In genomic region chr6:89013690-89014061, GRCm38 (mm10) we compare ENCODE assay signal across 20 mouse cellular contexts.
A peak's percentile ranks its signal among the peaks of the same experiment; 100 is the strongest.
DNase-seq lines count a peak whose midpoint lies in the region; ATAC-seq and TF ChIP-seq lines count a peak whose summit lies in the region.
"Had no signal": no experiment of that assay in that cellular context is flagged by ENCODE, and none has a peak within 500 bp of the region (broad histone marks: within the 10 kb centered on the region; RNA-seq: fewer than 3 reads in every experiment).

No protein-coding gene starts in this region.

- H3K36me3 ChIP-seq in embryonic facial prominence, embryonic 10.5 days (replicated peaks) = no peaks in the 10 kb centered on the region
- no peaks in the 10 kb centered on the region for H3K36me3 ChIP-seq in forebrain, embryonic 14.5 days (ENCODE audit: control insufficient read depth, insufficient read depth, low read length)
- no peaks in the 10 kb centered on the region for H3K36me3 ChIP-seq in hindbrain, embryonic 16.5 days (ENCODE audit: control insufficient read depth, insufficient read depth, low read length)
- no peaks in the 10 kb centered on the region for H3K36me3 ChIP-seq in midbrain, embryonic 16.5 days (ENCODE audit: control insufficient read depth, insufficient read depth, low read length)
- H3K36me3 ChIP-seq in thymus, adult 2 months (ENCODE audit: control insufficient read depth, insufficient read depth, low read length) = no peaks in the 10 kb centered on the region
- H3K36me3 ChIP-seq: heart, embryonic 15.5 days; limb, embryonic 15.5 days; liver, embryonic 15.5 days had no signal

- peaks cover 46% of the 10 kb centered on the region for H3K4me1 ChIP-seq in embryonic facial prominence, embryonic 10.5 days
- H3K4me1 ChIP-seq in forebrain, embryonic 14.5 days (ENCODE audit: control insufficient read depth, insufficient read depth, low read length) = peaks cover 12% of the 10 kb centered on the region
- peaks cover 18% of the 10 kb centered on the region for H3K4me1 ChIP-seq in hindbrain, embryonic 16.5 days (ENCODE audit: control insufficient read depth, insufficient read depth, low read depth, low read length)
- peaks cover 21% of the 10 kb centered on the region for H3K4me1 ChIP-seq in midbrain, embryonic 16.5 days (ENCODE audit: control insufficient read depth, insufficient read depth, low read length)
- H3K4me1 ChIP-seq in thymus, adult 2 months (replicated peaks; ENCODE audit: control insufficient read depth, insufficient read depth, low read length) = peaks cover 5% of the 10 kb centered on the region

- ATAC-seq in forebrain, embryonic 14.5 days = 0 out of 2 replicates have a peak, but pooled peaks have one; percentile 1
- ATAC-seq in hindbrain, embryonic 16.5 days = no peak
- ATAC-seq in midbrain, embryonic 16.5 days = peak; percentile 15
- ATAC-seq: intestine, postnatal 0 days had no signal

- peaks cover 36% of the 10 kb centered on the region for H3K27me3 ChIP-seq in embryonic facial prominence, embryonic 10.5 days (replicated peaks; ENCODE audit: low read depth, poor library complexity, severe bottlenecking)
- H3K27me3 ChIP-seq in forebrain, embryonic 14.5 days (replicated peaks; ENCODE audit: control insufficient read depth, insufficient read depth, low read length) = peaks cover 34% of the 10 kb centered on the region
- peaks cover 2% of the 10 kb centered on the region; the same call in 1 of the 2 replicates for H3K27me3 ChIP-seq in hindbrain, embryonic 16.5 days (replicated peaks; ENCODE audit: control insufficient read depth, insufficient read depth, low read length)
- no peaks in the 10 kb centered on the region for H3K27me3 ChIP-seq in midbrain, embryonic 16.5 days (ENCODE audit: control insufficient read depth, insufficient read depth, low read depth, low read length)
- no peaks in the 10 kb centered on the region for H3K27me3 ChIP-seq in thymus, adult 2 months (ENCODE audit: control insufficient read depth, insufficient read depth, low read length)
- H3K27me3 ChIP-seq: limb, embryonic 15.5 days had no signal

- H3K9ac ChIP-seq in forebrain, embryonic 14.5 days (ENCODE audit: low read length) = no peak overlapping the region
- no peak overlapping the region for H3K9ac ChIP-seq in hindbrain, embryonic 16.5 days (ENCODE audit: low read depth, low read length)
- peak overlapping the region; percentile 18; the same call in 1 of the 2 replicates for H3K9ac ChIP-seq in midbrain, embryonic 16.5 days (ENCODE audit: low read depth, low read length)
- H3K9ac ChIP-seq: heart, embryonic 15.5 days; limb, embryonic 15.5 days; liver, embryonic 15.5 days had no signal

- intact Hi-C loops in left cerebral cortex, postnatal 10 days (cut with DNase I) = no loop called here

- H3K4me2 ChIP-seq in forebrain, embryonic 14.5 days (ENCODE audit: low read length) = no peak overlapping the region
- H3K4me2 ChIP-seq in hindbrain, embryonic 16.5 days (ENCODE audit: low read length) = no peak overlapping the region
- no peak overlapping the region for H3K4me2 ChIP-seq in midbrain, embryonic 16.5 days (ENCODE audit: low read length)
- H3K4me2 ChIP-seq: heart, embryonic 15.5 days; limb, embryonic 15.5 days; liver, embryonic 15.5 days had no signal

- no peak overlapping the region for H3K4me3 ChIP-seq in embryonic facial prominence, embryonic 10.5 days
- H3K4me3 ChIP-seq in forebrain, embryonic 14.5 days (ENCODE audit: low read depth, low read length) = no peak overlapping the region
- no peak overlapping the region for H3K4me3 ChIP-seq in hindbrain, embryonic 16.5 days (ENCODE audit: low read length)
- no peak overlapping the region for H3K4me3 ChIP-seq in midbrain, embryonic 16.5 days (ENCODE audit: low read depth, low read length)
- H3K4me3 ChIP-seq in thymus, adult 2 months (ENCODE audit: control insufficient read depth, insufficient read depth, low read length) = no peak overlapping the region
- H3K4me3 ChIP-seq: gastrocnemius, adult 2 months; heart, adult 2 months; heart, embryonic 15.5 days; limb, embryonic 15.5 days; liver, embryonic 15.5 days had no signal

- WGBS in embryonic facial prominence, embryonic 10.5 days = 56% methylated on average over 8 of the region's 8 CpGs
- 52% methylated on average over 8 of the region's 8 CpGs for WGBS in forebrain, embryonic 14.5 days
- 39% methylated on average over 8 of the region's 8 CpGs for WGBS in hindbrain, embryonic 16.5 days
- 28% methylated on average over 8 of the region's 8 CpGs for WGBS in midbrain, embryonic 16.5 days
- WGBS in thymus, adult 2 months = 80% methylated on average over 8 of the region's 8 CpGs

- DNase-seq in embryonic facial prominence, embryonic 10.5 days (ENCODE audit: low spot score) = no peak
- no peak for DNase-seq in forebrain, embryonic 14.5 days (ENCODE audit: low spot score)
- no peak for DNase-seq in left cerebral cortex, postnatal 10 days (ENCODE audit: extremely low spot score in 1 of 2, low spot score in 2 of 2)
- DNase-seq in right cerebral cortex, postnatal 10 days (ENCODE audit: low spot score in 2 of 2) = no peak
- no peak for DNase-seq in urinary bladder, adult 18-20 months (ENCODE audit: low spot score in 2 of 2)
- no peak for DNase-seq in thymus, adult 2 months
- DNase-seq: adrenal gland, postnatal 25 days; B cell, adult 2 months; cerebellum, adult 11-12 months; gastrocnemius, adult 2 months; heart, adult 2 months; heart, postnatal 4 days; layer of hippocampus, postnatal 36 days had no signal

- H3K9me3 ChIP-seq in embryonic facial prominence, embryonic 10.5 days = no peaks in the 10 kb centered on the region
- H3K9me3 ChIP-seq in forebrain, embryonic 14.5 days (replicated peaks; ENCODE audit: control insufficient read depth, low read length) = no peaks in the 10 kb centered on the region
- no peaks in the 10 kb centered on the region for H3K9me3 ChIP-seq in hindbrain, embryonic 16.5 days (ENCODE audit: control insufficient read depth, low read length)
- no peaks in the 10 kb centered on the region for H3K9me3 ChIP-seq in midbrain, embryonic 16.5 days (replicated peaks; ENCODE audit: control insufficient read depth, low read length, poor library complexity, severe bottlenecking)
- H3K9me3 ChIP-seq: heart, embryonic 15.5 days; limb, embryonic 15.5 days; liver, embryonic 15.5 days had no signal

- H3K27ac ChIP-seq in embryonic facial prominence, embryonic 10.5 days (replicated peaks) = peak overlapping the region; percentile 72
- peak overlapping the region; percentile 77 for H3K27ac ChIP-seq in forebrain, embryonic 14.5 days (ENCODE audit: low read depth, low read length)
- H3K27ac ChIP-seq in hindbrain, embryonic 16.5 days (ENCODE audit: low read depth, low read length) = peak overlapping the region; percentile 59; the same call in 1 of the 2 replicates
- H3K27ac ChIP-seq in midbrain, embryonic 16.5 days (ENCODE audit: low read length) = peak overlapping the region; percentile 83
- H3K27ac ChIP-seq in thymus, adult 2 months (ENCODE audit: control insufficient read depth, insufficient read depth, low read length) = no peak overlapping the region
- H3K27ac ChIP-seq: gastrocnemius, adult 2 months; heart, adult 2 months; heart, embryonic 15.5 days; limb, embryonic 15.5 days; liver, embryonic 15.5 days; macrophage had no signal

- TF ChIP-seq POLR2A in thymus, adult 2 months (IDR thresholded peaks at IDR 0.05; ENCODE audit: control insufficient read depth, extremely low read depth, insufficient read depth, low read length, poor library complexity) = no peak

- no peak for TF ChIP-seq CTCF in thymus, adult 2 months (IDR thresholded peaks at IDR 0.05; ENCODE audit: borderline replicate concordance, control insufficient read depth, extremely low read depth, insufficient read depth, low read length, poor library complexity)
